Mouse (Mus musculus): ENCODE data around the gene Fcor. TPM values are rescaled to one million over a fixed set of nuclear protein-coding genes. Genes with fewer than 3 reads are reported as not detected.
A peak's percentile ranks its signal among the peaks of the same experiment; 100 is the strongest.

Gene Fcor
- polyA plus RNA-seq, 1 experiment from 2014 or later: 16.4 TPM

- peaks cover 12% of the 10 kb centered on the region; the same call in 1 of the 2 replicates for H3K4me1 ChIP-seq
- H3K4me3 ChIP-seq: peak within 1 kb of the TSS; percentile 53
- no peak within 1 kb of the TSS for H3K27ac ChIP-seq
- ATAC-seq (ENCODE audit: low FRiP score, low read depth): peak; percentile 66
- 8% methylated on average over 47 of the region's 47 CpGs for WGBS
- peaks cover 29% of the 10 kb centered on the region for H3K27me3 ChIP-seq
- H3K4me2 ChIP-seq (replicated peaks): peak within 1 kb of the TSS; percentile 85
- H3K9ac ChIP-seq: peak within 1 kb of the TSS; percentile 48
- H3K9me3 ChIP-seq: no peaks in the 10 kb centered on the region
- no peaks in the 10 kb centered on the region for H3K36me3 ChIP-seq
Measured at GRCm38 (mm10) chr8:3630647-3631477, 41.3 kb downstream of the Fcor start, which contains the start of gene Stxbp2. TSS of gene Stxbp2 (plus strand) at chr8:3630955.

DNA sequence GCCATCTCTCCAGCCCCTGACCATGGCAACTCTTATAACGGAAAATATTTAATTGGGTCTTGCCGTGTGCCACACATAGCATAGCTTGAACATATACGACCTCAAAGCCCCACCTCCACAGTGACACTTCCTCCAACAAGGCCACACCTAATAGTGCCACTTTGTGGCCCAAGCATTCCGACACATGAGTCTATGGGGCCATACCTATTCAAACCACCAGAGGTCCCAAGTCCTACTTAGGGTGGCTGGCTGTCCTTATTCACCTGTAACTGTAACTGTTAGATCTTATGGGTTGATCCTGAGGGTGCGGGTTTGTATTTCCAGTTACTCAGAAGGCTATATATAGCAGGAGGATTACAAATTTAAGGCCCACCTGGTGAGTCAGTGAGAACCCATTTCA is 44.1 kb downstream of the Fcor start:
- H3K4me2 ChIP-seq (replicated peaks): no peak overlapping the region
- H3K9ac ChIP-seq: no peak overlapping the region
- H3K9me3 ChIP-seq: no peaks in the 10 kb centered on the region
- no peak for ATAC-seq (ENCODE audit: low FRiP score, low read depth)
- peaks cover 4% of the 10 kb centered on the region for H3K36me3 ChIP-seq
- peaks cover 12% of the 10 kb centered on the region; the same call in 1 of the 2 replicates for H3K4me1 ChIP-seq
- WGBS: 21% methylated on average over 5 of the region's 5 CpGs
- no peak overlapping the region for H3K27ac ChIP-seq
- peaks cover 29% of the 10 kb centered on the region for H3K27me3 ChIP-seq
- no peak overlapping the region for H3K4me3 ChIP-seq

DNA sequence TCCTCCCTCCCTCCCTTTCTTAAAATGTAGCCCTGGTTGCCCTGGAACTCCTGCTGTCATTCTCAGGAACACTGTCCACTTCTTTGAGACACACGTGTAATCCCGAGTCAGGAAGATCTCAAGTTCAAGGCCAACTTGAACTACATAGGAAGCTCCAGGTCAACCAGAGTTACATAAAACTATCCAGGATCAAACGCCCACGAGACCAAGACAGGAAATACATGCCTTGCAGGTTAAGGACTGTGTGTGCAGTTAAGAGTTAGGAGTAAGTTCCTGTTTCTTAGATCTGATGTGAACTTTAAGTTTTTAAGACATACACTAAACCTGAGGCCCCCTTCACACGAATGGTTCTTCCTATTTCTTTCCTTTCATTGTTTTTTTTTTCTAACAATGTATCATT is 45.2 kb downstream of the Fcor start:
- Histone ChIP-seq H3K4me2 (replicated peaks) (no peak overlapping the region), H3K27me3 (peaks cover 29% of the 10 kb centered on the region), H3K4me1 (peaks cover 16% of the 10 kb centered on the region), H3K27ac (no peak overlapping the region), H3K9ac (no peak overlapping the region), H3K9me3 (no peaks in the 10 kb centered on the region), H3K36me3 (peaks cover 4% of the 10 kb centered on the region), H3K4me3 (no peak overlapping the region)
- 63% methylated on average over 5 of the region's 5 CpGs for WGBS
- no peak for ATAC-seq (ENCODE audit: low FRiP score, low read depth)

- 69% methylated on average over 1 of the region's 1 CpGs for WGBS
- peaks cover 4% of the 10 kb centered on the region for H3K36me3 ChIP-seq
- peaks cover 18% of the 10 kb centered on the region for H3K27me3 ChIP-seq
- peaks cover 7% of the 10 kb centered on the region for H3K4me1 ChIP-seq
- no peak within 1 kb of the TSS for H3K27ac ChIP-seq
- no peaks in the 10 kb centered on the region for H3K9me3 ChIP-seq
- ATAC-seq (ENCODE audit: low FRiP score, low read depth): no peak
- no peak within 1 kb of the TSS for H3K4me2 ChIP-seq (replicated peaks)
- H3K4me3 ChIP-seq: no peak within 1 kb of the TSS
- H3K9ac ChIP-seq: no peak within 1 kb of the TSS
Measured at GRCm38 (mm10) chr8:3625445-3625844, 46.7 kb downstream of the Fcor start, which contains the start of gene Pcp2. TSS of gene Pcp2 (minus strand) at chr8:3625545.

- peak overlapping the region; percentile 78 for H3K9ac ChIP-seq
- WGBS: 69% methylated on average over 8 of the region's 8 CpGs
- ATAC-seq (ENCODE audit: low FRiP score, low read depth): no peak
- peak overlapping the region; percentile 79 for H3K4me2 ChIP-seq (replicated peaks)
- peaks cover 24% of the 10 kb centered on the region for H3K36me3 ChIP-seq
- H3K27me3 ChIP-seq: no peaks in the 10 kb centered on the region
- no peak overlapping the region for H3K27ac ChIP-seq
- H3K9me3 ChIP-seq: no peaks in the 10 kb centered on the region
- H3K4me3 ChIP-seq: peak overlapping the region; percentile 92
- H3K4me1 ChIP-seq: peaks cover 18% of the 10 kb centered on the region
Measured at GRCm38 (mm10) chr8:3622119-3622518, 50.0 kb downstream of the Fcor start.

GRCm38 (mm10) chr8:3621199-3621970 is 50.8 kb downstream of the Fcor start, which contains the start of the genes Xab2 and Pet100:
TSS of gene Xab2 (minus strand) at chr8:3621316.
TSS of gene Pet100 (plus strand) at chr8:3621548.
- WGBS: under 1% methylated on average over 37 of the region's 37 CpGs
- Histone ChIP-seq H3K36me3 (peaks cover 30% of the 10 kb centered on the region), H3K27me3 (no peaks in the 10 kb centered on the region), H3K4me2 (replicated peaks) (peak within 1 kb of the TSS; percentile 82), H3K9ac (peak within 1 kb of the TSS; percentile 80), H3K4me3 (peak within 1 kb of the TSS; percentile 92), H3K9me3 (no peaks in the 10 kb centered on the region), H3K4me1 (peaks cover 18% of the 10 kb centered on the region), H3K27ac (no peak within 1 kb of the TSS)
- ATAC-seq (ENCODE audit: low FRiP score, low read depth): peak; percentile 99

Other genes with a start within 250 kb of the Fcor start
- gene Pex11g, start 204.7 kb downstream of the Fcor start, polyA plus RNA-seq (2015; fragmentation: Nextera tagmentation; extraction: Ambion mirVana): 4.5 and 6.3 TPM in 2 replicates
- gene Tex45, start 201.5 kb downstream of the Fcor start, polyA plus RNA-seq (2015; fragmentation: Nextera tagmentation; extraction: Ambion mirVana): not detected in 2 replicates
- 57.0 and 57.8 TPM in 2 replicates for gene Zfp358, start 179.2 kb downstream of the Fcor start, polyA plus RNA-seq (2015; fragmentation: Nextera tagmentation; extraction: Ambion mirVana)
- 54.3 and 54.7 TPM in 2 replicates for gene Mcoln1, start 171.9 kb downstream of the Fcor start, polyA plus RNA-seq (2015; fragmentation: Nextera tagmentation; extraction: Ambion mirVana)
- gene Pnpla6, start 157.0 kb downstream of the Fcor start, polyA plus RNA-seq (2015; fragmentation: Nextera tagmentation; extraction: Ambion mirVana): 23.5 and 25.4 TPM in 2 replicates
- gene C330021F23Rik, start 104.4 kb downstream of the Fcor start, polyA plus RNA-seq (2015; fragmentation: Nextera tagmentation; extraction: Ambion mirVana): 0.65 and 0.79 TPM in 2 replicates
- 6.6 and 7.2 TPM in 2 replicates for gene Camsap3, start 85.1 kb downstream of the Fcor start, polyA plus RNA-seq (2015; fragmentation: Nextera tagmentation; extraction: Ambion mirVana)
- gene Xab2, start 51.0 kb downstream of the Fcor start, polyA plus RNA-seq (2015; fragmentation: Nextera tagmentation; extraction: Ambion mirVana): 60.9 and 61.1 TPM in 2 replicates
- gene Pet100, start 50.8 kb downstream of the Fcor start, polyA plus RNA-seq (2015; fragmentation: Nextera tagmentation; extraction: Ambion mirVana): 97.7 and 99.1 TPM in 2 replicates
- 0.33 TPM in 1 of 2 replicates, not detected in the other for gene Pcp2, start 46.8 kb downstream of the Fcor start, polyA plus RNA-seq (2015; fragmentation: Nextera tagmentation; extraction: Ambion mirVana)
- gene Stxbp2, start 41.4 kb downstream of the Fcor start, polyA plus RNA-seq (2015; fragmentation: Nextera tagmentation; extraction: Ambion mirVana): 27.1 TPM in 2 replicates
- 0.17 TPM in 1 of 2 replicates, not detected in the other for gene Retn, start 16.6 kb downstream of the Fcor start, polyA plus RNA-seq (2015; fragmentation: Nextera tagmentation; extraction: Ambion mirVana)
- gene Mcemp1, start 6.6 kb downstream of the Fcor start, polyA plus RNA-seq (2015; fragmentation: Nextera tagmentation; extraction: Ambion mirVana): 0.17 TPM in 1 of 2 replicates, not detected in the other
- gene Trappc5, start 3.9 kb upstream of the Fcor start, polyA plus RNA-seq (2015; fragmentation: Nextera tagmentation; extraction: Ambion mirVana): 41.5 and 43.1 TPM in 2 replicates
- gene Fcer2a, start 21.8 kb upstream of the Fcor start, polyA plus RNA-seq (2015; fragmentation: Nextera tagmentation; extraction: Ambion mirVana): 0.43 and 0.56 TPM in 2 replicates
- not detected in 2 replicates for gene Clec4g, start 48.3 kb upstream of the Fcor start, polyA plus RNA-seq (2015; fragmentation: Nextera tagmentation; extraction: Ambion mirVana)
- 0.23 and 0.47 TPM in 2 replicates for gene Cd209a, start 76.6 kb upstream of the Fcor start, polyA plus RNA-seq (2015; fragmentation: Nextera tagmentation; extraction: Ambion mirVana)
- not detected in 2 replicates for gene Cd209e, start 181.9 kb upstream of the Fcor start, polyA plus RNA-seq (2015; fragmentation: Nextera tagmentation; extraction: Ambion mirVana)
- gene Cd209d, start 206.2 kb upstream of the Fcor start, polyA plus RNA-seq (2015; fragmentation: Nextera tagmentation; extraction: Ambion mirVana): not detected in 2 replicates